Mouse (Mus musculus): ENCODE results near the gene Entpd2.
A peak's percentile ranks its signal among the peaks of the same experiment; 100 is the strongest.
"Not testable (repeated sequence)": the region's sequence is repeated elsewhere in the genome, so short reads cannot be mapped to it uniquely, and the experiment has no call there.

The Entpd2 gene

GRCm38 (mm10) chr2:25394281-25395221, 1.1 kb upstream of the Entpd2 start:
- DNase-seq, result peak; percentile 29

GRCm38 (mm10) chr2:25396597-25396983, 916 bp downstream of the Entpd2 start:
- no peak for DNase-seq

- DNase-seq, result no peak
Measured at GRCm38 (mm10) chr2:25397010-25397409, 1.3 kb downstream of the Entpd2 start.

GRCm38 (mm10) chr2:25398065-25398464, 2.4 kb downstream of the Entpd2 start:
- no peak for DNase-seq

GRCm38 (mm10) chr2:25399051-25399450, 3.4 kb downstream of the Entpd2 start, which contains the start of gene Npdc1:
Npdc1 (plus strand) TSS chr2:25399351.
- DNase-seq, result no peak

- no peak for DNase-seq
Measured at GRCm38 (mm10) chr2:25400291-25400690, 4.6 kb downstream of the Entpd2 start.

GRCm38 (mm10) chr2:25400764-25401163, 5.1 kb downstream of the Entpd2 start:
- peak; percentile 47 for DNase-seq

GRCm38 (mm10) chr2:25402377-25402971, 6.8 kb downstream of the Entpd2 start:
- DNase-seq, result peak; percentile 77

GRCm38 (mm10) chr2:25402972-25403601, 7.4 kb downstream of the Entpd2 start:
- DNase-seq, result peak; percentile 59

GRCm38 (mm10) chr2:25403994-25404393, 8.3 kb downstream of the Entpd2 start:
- DNase-seq, result no peak

- no peak for DNase-seq
Measured at GRCm38 (mm10) chr2:25408908-25409307, 13.2 kb downstream of the Entpd2 start.

- DNase-seq, result not testable (repeated sequence)
Measured at GRCm38 (mm10) chr2:25413436-25413835, 17.8 kb downstream of the Entpd2 start.

- DNase-seq, result no peak
Measured at GRCm38 (mm10) chr2:25417426-25417825, 21.8 kb downstream of the Entpd2 start.

GRCm38 (mm10) chr2:25421896-25422295, 26.2 kb downstream of the Entpd2 start:
- no peak for DNase-seq

GRCm38 (mm10) chr2:25422587-25423410, 27.1 kb downstream of the Entpd2 start, which contains the start of gene Fut7:
Fut7 (plus strand) TSS chr2:25423267.
- DNase-seq, result no peak

- no peak for DNase-seq
Measured at GRCm38 (mm10) chr2:25423626-25424025, 28.0 kb downstream of the Entpd2 start.

GRCm38 (mm10) chr2:25425481-25425880, 29.8 kb downstream of the Entpd2 start:
- DNase-seq, result no peak

- peak; percentile 31 for DNase-seq
Measured at GRCm38 (mm10) chr2:25426721-25427191, 31.1 kb downstream of the Entpd2 start.

- DNase-seq, result no peak
Measured at GRCm38 (mm10) chr2:25427256-25427655, 31.6 kb downstream of the Entpd2 start.

- peak; percentile 95 for DNase-seq
Measured at GRCm38 (mm10) chr2:25428442-25429236, 33.0 kb downstream of the Entpd2 start, which contains the start of gene Abca2. Abca2 (plus strand) TSS chr2:25428703.

- DNase-seq, result peak; percentile 34
Measured at GRCm38 (mm10) chr2:25429435-25430180, 33.9 kb downstream of the Entpd2 start.
